Mouse (Mus musculus) limb, embryonic 12.5 days (tissue): Measurements from ENCODE around the gene Scfd2. TPM values are rescaled to one million over a fixed set of nuclear protein-coding genes. Genes with fewer than 3 reads are reported as not detected.

Source experiments
- ATAC-seq: fragments of 200-750 bp; cut with Nextera tagmentation; 2 replicates; pipeline ENCODE4 v1.8.0; 2017; ENCODE audit warnings: low read depth, moderate TSS enrichment; ENCODE audit not compliant: insufficient number of reproducible peaks, insufficient read depth, low FRiP score, low TSS enrichment
- H3K27ac ChIP-seq: fragments of 300-500 bp; sonication (generic); 2 replicates; pipeline ENCODE4 v1.5.1; 2016; ENCODE audit warnings: mild to moderate bottlenecking, moderate library complexity
- H3K27me3 ChIP-seq: fragments of 300-500 bp; sonication (generic); 2 replicates; pipeline ENCODE4 v1.6.1; 2016; ENCODE audit warnings: mild to moderate bottlenecking, moderate library complexity
- H3K36me3 ChIP-seq: fragments of 300-500 bp; sonication (generic); 2 replicates; pipeline ENCODE4 v1.6.1; 2016; ENCODE audit warnings: mild to moderate bottlenecking, moderate library complexity
- H3K4me1 ChIP-seq: fragments of 300-500 bp; sonication (generic); replicated peaks from 2 replicates; pipeline ENCODE4 v1.6.1; 2016
- H3K4me2 ChIP-seq: fragments of 300-500 bp; sonication (generic); 2 replicates; pipeline ENCODE4 v1.6.1; 2016; ENCODE audit warnings: mild to moderate bottlenecking, moderate library complexity
- H3K4me3 ChIP-seq: fragments of 300-500 bp; sonication (generic); replicated peaks from 2 replicates; pipeline ENCODE4 v1.5.1; 2016; ENCODE audit warnings: mild to moderate bottlenecking
- H3K9ac ChIP-seq: fragments of 300-500 bp; sonication (generic); replicated peaks from 2 replicates; pipeline ENCODE4 v1.6.1; 2016; ENCODE audit warnings: mild to moderate bottlenecking, moderate library complexity
- H3K9me3 ChIP-seq: fragments of 300-500 bp; sonication (generic); 2 replicates; pipeline ENCODE4 v1.6.1; 2016; ENCODE audit warnings: mild to moderate bottlenecking, moderate library complexity
- WGBS: fragments of 180-500 bp; shearing (Covaris S2); methylation state at CpG from one replicate; pipeline ENCODE4 v1.1.7; 2016; 5-methylcytosine and 5-hydroxymethylcytosine counted together
- polyA plus RNA-seq: library from polyadenylated mRNA; unstranded; fragments of >200 nt; fragmentation: Nextera tagmentation; extraction: Ambion mirVana; gene quantifications from 2 replicates; pipeline ENCODE4 v1.2.1, GENCODE M21; 2016

Scfd2 gene
- polyA plus RNA-seq, 1 experiment from 2014 or later = 19.1 TPM

GRCm38 (mm10) chr5:74291575-74291974 is 240.0 kb downstream of the Scfd2 start:
- ATAC-seq = no peak
- Histone ChIP-seq H3K27me3 (no peaks in the 10 kb centered on the region; the same call in 1 of the 2 replicates), H3K36me3 (no peaks in the 10 kb centered on the region), H3K27ac (no peak overlapping the region), H3K9me3 (no peaks in the 10 kb centered on the region), H3K4me1 (peaks cover 30% of the 10 kb centered on the region), H3K9ac (no peak overlapping the region), H3K4me3 (no peak overlapping the region), H3K4me2 (no peak overlapping the region)
- 78% methylated on average over 9 of the region's 9 CpGs for WGBS

- 70% methylated on average over 6 of the region's 6 CpGs for WGBS
- H3K9me3 ChIP-seq = no peaks in the 10 kb centered on the region
- ATAC-seq = no peak
- no peak overlapping the region for H3K4me3 ChIP-seq
- H3K36me3 ChIP-seq = no peaks in the 10 kb centered on the region
- H3K4me1 ChIP-seq = peaks cover 36% of the 10 kb centered on the region
- no peak overlapping the region for H3K27ac ChIP-seq
- no peak overlapping the region for H3K9ac ChIP-seq
- no peaks in the 10 kb centered on the region; the same call in 1 of the 2 replicates for H3K27me3 ChIP-seq
- H3K4me2 ChIP-seq = no peak overlapping the region
Observed at GRCm38 (mm10) chr5:74289957-74290356, 241.6 kb downstream of the Scfd2 start.

- WGBS = 84% methylated on average over 2 of the region's 2 CpGs
- H3K9me3 ChIP-seq = no peaks in the 10 kb centered on the region
- no peak overlapping the region for H3K9ac ChIP-seq
- no peaks in the 10 kb centered on the region for H3K36me3 ChIP-seq
- no peak overlapping the region for H3K4me3 ChIP-seq
- H3K4me1 ChIP-seq = peaks cover 39% of the 10 kb centered on the region
- H3K27me3 ChIP-seq = no peaks in the 10 kb centered on the region; the same call in 1 of the 2 replicates
- no peak overlapping the region for H3K27ac ChIP-seq
- H3K4me2 ChIP-seq = no peak overlapping the region
- no peak for ATAC-seq
Observed at GRCm38 (mm10) chr5:74288206-74288605, 243.4 kb downstream of the Scfd2 start.

GRCm38 (mm10) chr5:74286301-74286700 is 245.3 kb downstream of the Scfd2 start:
- ATAC-seq = no peak
- peaks cover 32% of the 10 kb centered on the region for H3K4me1 ChIP-seq
- no peak overlapping the region for H3K9ac ChIP-seq
- no peaks in the 10 kb centered on the region for H3K36me3 ChIP-seq
- no peak overlapping the region for H3K27ac ChIP-seq
- WGBS = 59% methylated on average over 4 of the region's 4 CpGs
- H3K9me3 ChIP-seq = no peaks in the 10 kb centered on the region
- H3K4me3 ChIP-seq = no peak overlapping the region
- no peaks in the 10 kb centered on the region; the same call in 1 of the 2 replicates for H3K27me3 ChIP-seq
- H3K4me2 ChIP-seq = no peak overlapping the region

- H3K9me3 ChIP-seq = no peaks in the 10 kb centered on the region
- no peak overlapping the region for H3K4me3 ChIP-seq
- 23% methylated on average over 7 of the region's 7 CpGs for WGBS
- H3K27me3 ChIP-seq = no peaks in the 10 kb centered on the region; the same call in 1 of the 2 replicates
- no peaks in the 10 kb centered on the region for H3K36me3 ChIP-seq
- H3K4me2 ChIP-seq = no peak overlapping the region
- no peak for ATAC-seq
- 0 out of 2 replicates have a peak overlapping the region, but pooled peaks have one; percentile 24 for H3K27ac ChIP-seq
- peaks cover 31% of the 10 kb centered on the region for H3K4me1 ChIP-seq
- no peak overlapping the region for H3K9ac ChIP-seq
Observed at GRCm38 (mm10) chr5:74285764-74286163, 245.8 kb downstream of the Scfd2 start.

- peaks cover 31% of the 10 kb centered on the region for H3K4me1 ChIP-seq
- H3K36me3 ChIP-seq = no peaks in the 10 kb centered on the region
- no peak for ATAC-seq
- no peaks in the 10 kb centered on the region; the same call in 1 of the 2 replicates for H3K27me3 ChIP-seq
- WGBS = 68% methylated on average over 2 of the region's 2 CpGs
- no peak overlapping the region for H3K4me2 ChIP-seq
- no peak overlapping the region for H3K9ac ChIP-seq
- H3K27ac ChIP-seq = 0 out of 2 replicates have a peak overlapping the region, but pooled peaks have one; percentile 24
- no peaks in the 10 kb centered on the region for H3K9me3 ChIP-seq
- H3K4me3 ChIP-seq = no peak overlapping the region
Observed at GRCm38 (mm10) chr5:74285289-74285688, 246.3 kb downstream of the Scfd2 start.

GRCm38 (mm10) chr5:74283545-74283944 is 248.0 kb downstream of the Scfd2 start:
- WGBS = 46% methylated on average over 8 of the region's 8 CpGs
- H3K9me3 ChIP-seq = no peaks in the 10 kb centered on the region
- ATAC-seq = no peak

GRCm38 (mm10) chr5:74281480-74281879 is 250.1 kb downstream of the Scfd2 start:
- 88% methylated on average over 8 of the region's 8 CpGs for WGBS
- H3K36me3 ChIP-seq = no peaks in the 10 kb centered on the region
- H3K4me2 ChIP-seq = no peak overlapping the region
- ATAC-seq = no peak
- H3K4me3 ChIP-seq = no peak overlapping the region
- H3K9me3 ChIP-seq = no peaks in the 10 kb centered on the region
- H3K27ac ChIP-seq = no peak overlapping the region
- peaks cover 37% of the 10 kb centered on the region for H3K4me1 ChIP-seq
- no peaks in the 10 kb centered on the region for H3K27me3 ChIP-seq
- H3K9ac ChIP-seq = no peak overlapping the region

More at GRCm38 (mm10) chr5:74283545-74283944, 248.0 kb downstream of the Scfd2 start:
- H3K4me1 ChIP-seq = peaks cover 37% of the 10 kb centered on the region
- H3K9ac ChIP-seq = no peak overlapping the region
- H3K36me3 ChIP-seq = no peaks in the 10 kb centered on the region
- no peak overlapping the region for H3K4me2 ChIP-seq
- no peaks in the 10 kb centered on the region; the same call in 1 of the 2 replicates for H3K27me3 ChIP-seq
- H3K27ac ChIP-seq = no peak overlapping the region
- no peak overlapping the region for H3K4me3 ChIP-seq

- Histone ChIP-seq H3K9me3 (no peaks in the 10 kb centered on the region), H3K4me3 (no peak overlapping the region), H3K4me1 (peaks cover 25% of the 10 kb centered on the region), H3K9ac (no peak overlapping the region), H3K27me3 (no peaks in the 10 kb centered on the region), H3K4me2 (no peak overlapping the region), H3K36me3 (no peaks in the 10 kb centered on the region), H3K27ac (no peak overlapping the region)
- ATAC-seq = no peak
- 80% methylated on average over 7 of the region's 7 CpGs for WGBS
Observed at GRCm38 (mm10) chr5:74279673-74280072, 251.9 kb downstream of the Scfd2 start.

GRCm38 (mm10) chr5:74278428-74278827 is 253.1 kb downstream of the Scfd2 start:
- Histone ChIP-seq H3K27me3 (no peaks in the 10 kb centered on the region), H3K4me2 (no peak overlapping the region), H3K36me3 (no peaks in the 10 kb centered on the region), H3K4me3 (no peak overlapping the region), H3K9ac (no peak overlapping the region), H3K9me3 (no peaks in the 10 kb centered on the region), H3K27ac (no peak overlapping the region), H3K4me1 (peaks cover 22% of the 10 kb centered on the region)
- 0 out of 2 replicates have a peak, but pooled peaks have one; percentile 32 for ATAC-seq
- 84% methylated on average over 7 of the region's 7 CpGs for WGBS

- Histone ChIP-seq H3K27me3 (no peaks in the 10 kb centered on the region), H3K27ac (no peak overlapping the region), H3K36me3 (no peaks in the 10 kb centered on the region), H3K4me3 (no peak overlapping the region), H3K4me2 (no peak overlapping the region), H3K9me3 (no peaks in the 10 kb centered on the region), H3K4me1 (peaks cover 23% of the 10 kb centered on the region), H3K9ac (no peak overlapping the region)
- peak; percentile 77; the same call in 1 of the 2 replicates for ATAC-seq
- under 1% methylated on average over 3 of the region's 3 CpGs for WGBS
Observed at GRCm38 (mm10) chr5:74277712-74278111, 253.8 kb downstream of the Scfd2 start.

- peak; percentile 74; the same call in 1 of the 2 replicates for ATAC-seq
Observed at GRCm38 (mm10) chr5:74277216-74277615, 254.3 kb downstream of the Scfd2 start.

More at GRCm38 (mm10) chr5:74277216-74277615, 254.3 kb downstream of the Scfd2 start:
- WGBS = 73% methylated on average over 5 of the region's 5 CpGs
- Histone ChIP-seq H3K27ac (peak overlapping the region; percentile 56; the same call in 1 of the 2 replicates), H3K4me2 (0 out of 2 replicates have a peak overlapping the region, but pooled peaks have one; percentile 8), H3K9ac (no peak overlapping the region), H3K27me3 (no peaks in the 10 kb centered on the region), H3K9me3 (no peaks in the 10 kb centered on the region), H3K4me3 (no peak overlapping the region), H3K36me3 (no peaks in the 10 kb centered on the region), H3K4me1 (peaks cover 28% of the 10 kb centered on the region)
